Mouse (Mus musculus): ENCODE data around the gene Ablim1.

GRCm38 (mm10) chr19:57180908-57181307, 133.8 kb downstream of the Ablim1 start:
- TF ChIP-seq EP300 (IDR thresholded peaks at IDR 0.05; ENCODE audit: low read depth) (no peak), CTCF (IDR thresholded peaks at IDR 0.05; ENCODE audit: low read depth) (no peak)
